Mouse (Mus musculus) thymus, postnatal 4 days (tissue): ENCODE results near the gene Dpp8.
"Not testable (repeated sequence)": the region's sequence is repeated elsewhere in the genome, so short reads cannot be mapped to it uniquely, and the experiment has no call there.

ENCODE experiments used
- DNase-seq: peaks from one replicate; pipeline ENCODE4 v3.0.0; 2021

Gene Dpp8

DNA sequence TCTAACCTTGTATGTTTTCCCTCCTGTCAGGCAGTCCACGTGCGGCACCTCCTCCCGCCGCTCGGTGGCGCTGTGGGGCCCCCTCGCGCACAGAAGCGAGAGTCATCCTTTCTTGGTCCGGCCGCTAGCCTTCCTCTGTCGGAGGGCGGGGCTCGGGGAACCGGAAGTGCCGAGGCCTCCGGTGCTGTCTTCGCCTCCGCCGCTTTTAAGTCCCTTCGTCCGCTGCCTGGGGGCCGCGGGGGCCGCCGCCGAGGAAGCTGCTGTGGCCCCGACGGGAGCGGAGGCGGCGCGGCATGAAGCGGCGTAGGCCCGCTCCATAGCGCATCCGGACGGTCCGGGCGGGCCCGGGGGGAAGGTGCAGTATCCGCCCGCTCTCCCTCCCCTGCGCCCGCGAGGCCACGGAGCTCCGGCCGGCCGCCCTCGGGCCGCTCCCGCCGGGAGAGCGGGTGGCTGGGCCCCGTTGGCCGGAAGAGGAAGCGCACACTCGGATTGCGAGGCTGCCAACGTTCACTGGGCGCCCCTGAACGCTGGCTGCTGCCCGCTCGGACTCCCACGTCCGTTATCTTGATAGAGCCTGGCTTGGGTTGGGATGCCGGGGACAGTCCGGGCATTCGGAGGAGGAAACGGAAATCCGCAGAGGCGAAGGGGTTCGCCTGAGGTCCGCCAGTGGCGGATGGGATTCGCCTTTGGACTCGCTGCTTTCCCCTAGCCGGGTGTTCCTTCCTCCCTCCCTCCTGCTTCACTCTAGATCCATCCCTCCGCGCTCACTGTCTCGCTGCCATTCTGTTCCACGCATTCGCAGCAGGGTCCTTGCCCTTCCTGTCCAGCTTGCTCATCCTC is at the start of gene Dpp8:
TSS of gene Dpp8 (plus strand) at position 146 of the 840 bp plus-strand sequence.
- DNase-seq: peak; percentile 96

DNA sequence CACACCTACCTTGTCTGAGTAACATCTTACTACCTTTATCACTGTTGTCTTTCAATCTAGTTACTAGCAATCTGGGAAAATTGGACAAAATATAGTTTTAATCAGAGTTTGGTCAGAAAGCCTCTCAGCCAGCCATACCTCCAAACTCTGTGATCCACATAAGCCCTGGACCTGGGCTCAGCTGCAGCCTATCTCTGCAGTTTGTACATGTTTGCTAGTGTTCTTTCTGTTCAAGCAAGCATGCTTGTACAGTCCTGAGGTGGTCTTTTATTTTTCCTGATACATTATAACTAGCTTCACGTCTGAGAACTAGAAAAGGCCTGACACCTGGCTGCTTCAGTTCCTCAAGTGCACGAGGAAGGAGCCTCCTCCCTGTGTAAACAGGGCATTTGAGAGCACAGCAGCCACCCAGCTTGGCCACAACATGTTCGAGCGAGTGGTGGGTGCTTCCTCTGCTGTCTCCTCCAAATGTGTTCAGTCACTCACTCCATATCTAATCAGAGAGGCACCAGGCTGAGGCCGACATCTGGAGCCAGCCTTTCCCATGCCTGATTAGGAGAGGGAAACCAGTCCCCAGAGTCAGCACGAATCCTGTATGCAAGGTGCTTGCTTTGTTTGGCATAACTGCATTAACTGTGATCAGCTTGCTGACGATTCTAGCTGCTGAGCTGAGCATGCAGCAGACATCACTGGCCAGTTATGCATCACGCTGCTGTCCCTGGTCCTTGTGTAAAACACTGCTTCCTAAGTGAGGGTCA is 47.0 kb upstream of the Dpp8 start:
- no peak for DNase-seq

DNA sequence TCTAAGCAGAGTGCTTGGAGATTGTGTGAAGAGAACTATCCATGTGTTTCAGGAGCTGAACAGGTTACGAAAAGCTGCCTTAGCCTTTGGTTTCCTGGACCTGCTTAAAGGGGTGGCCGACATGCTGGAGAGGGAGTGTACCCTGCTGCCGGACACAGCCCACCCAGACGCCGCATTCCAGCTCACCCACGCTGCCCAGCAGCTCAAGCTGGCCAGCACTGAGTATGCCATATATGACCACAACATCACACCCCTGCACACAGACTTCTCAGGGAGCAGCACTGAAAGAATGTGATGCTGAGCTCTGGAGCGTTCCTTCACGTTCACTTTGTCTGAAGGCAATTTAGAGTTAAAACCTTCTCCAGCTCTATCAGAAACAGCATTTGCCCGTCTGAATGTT is 46.4 kb upstream of the Dpp8 start:
- no peak for DNase-seq

DNA sequence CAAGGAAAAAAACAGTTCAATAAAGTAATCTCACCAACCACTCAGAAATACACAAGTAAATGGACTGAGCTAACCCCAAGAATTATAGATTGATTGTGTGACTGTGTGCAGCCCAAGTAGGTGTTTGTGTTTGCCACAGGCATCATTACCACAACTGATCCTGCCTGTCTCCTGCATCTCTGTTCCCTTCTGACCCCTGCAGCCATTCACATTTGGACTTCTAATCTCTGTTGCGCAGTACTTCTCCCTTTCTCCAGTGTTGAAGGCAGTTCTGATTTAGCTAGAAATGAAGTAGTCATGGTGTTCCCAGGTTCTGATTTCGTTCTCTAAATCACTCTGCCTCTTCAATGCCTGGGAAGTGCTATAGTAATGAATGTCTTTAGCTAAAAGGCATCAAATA is 44.6 kb upstream of the Dpp8 start:
- no peak for DNase-seq

DNA sequence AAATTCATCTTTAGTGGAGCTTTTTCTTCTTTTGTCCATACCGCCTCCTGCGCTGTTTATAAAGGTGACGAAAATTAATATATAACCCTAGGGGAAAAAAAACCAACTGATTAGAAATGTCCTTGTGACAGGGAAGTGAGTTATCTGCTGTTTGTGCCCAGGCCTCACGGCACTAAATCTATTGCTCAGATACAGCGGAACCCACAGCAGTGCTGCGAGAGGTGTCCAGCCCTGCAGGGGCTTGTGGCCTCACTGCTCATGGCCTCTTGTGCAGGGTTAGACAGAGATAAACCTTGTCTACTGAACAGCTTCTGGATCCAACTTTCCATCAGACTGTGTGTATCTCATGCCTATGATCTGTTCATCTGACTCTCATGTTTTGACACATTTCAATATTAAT is 43.8 kb upstream of the Dpp8 start:
- no peak for DNase-seq

DNA sequence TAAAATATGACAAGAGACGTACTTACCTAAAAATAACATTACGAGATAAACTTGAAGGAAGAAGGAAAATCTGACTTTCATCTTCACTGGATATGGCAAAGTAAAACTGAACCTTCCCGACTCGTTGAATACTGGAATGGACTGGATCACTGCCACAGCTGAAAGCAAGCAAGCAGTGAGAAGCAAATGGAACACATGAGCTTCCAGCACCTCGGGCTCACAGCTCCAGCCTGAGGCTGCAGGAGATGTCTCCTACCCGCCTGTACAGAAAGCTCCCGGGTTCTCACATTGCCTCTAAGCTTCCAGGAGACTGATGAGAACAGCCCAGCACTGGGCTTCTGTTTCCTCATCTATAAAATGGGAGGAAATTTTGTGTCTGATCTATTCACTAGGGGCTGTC is 41.9 kb upstream of the Dpp8 start:
- no peak for DNase-seq

DNA sequence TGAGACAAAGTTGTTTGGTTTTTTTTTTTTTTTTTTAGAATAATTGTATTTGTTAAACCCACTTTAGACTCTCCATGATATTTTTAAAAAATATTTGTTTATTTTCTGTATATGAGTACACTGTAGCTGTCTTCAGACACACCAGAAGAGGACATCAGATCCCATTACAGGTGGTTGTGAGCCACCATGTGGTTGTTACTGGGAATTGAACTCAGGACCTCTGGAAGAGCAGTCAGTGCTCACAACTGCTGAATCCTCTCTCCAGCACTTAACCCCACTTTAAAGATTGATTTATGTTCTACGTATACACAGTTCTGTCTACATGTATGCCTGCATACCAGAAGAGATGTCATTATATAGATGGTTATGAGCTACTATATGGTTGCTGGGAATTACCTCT is 36.8 kb upstream of the Dpp8 start:
- not testable (repeated sequence) for DNase-seq

DNA sequence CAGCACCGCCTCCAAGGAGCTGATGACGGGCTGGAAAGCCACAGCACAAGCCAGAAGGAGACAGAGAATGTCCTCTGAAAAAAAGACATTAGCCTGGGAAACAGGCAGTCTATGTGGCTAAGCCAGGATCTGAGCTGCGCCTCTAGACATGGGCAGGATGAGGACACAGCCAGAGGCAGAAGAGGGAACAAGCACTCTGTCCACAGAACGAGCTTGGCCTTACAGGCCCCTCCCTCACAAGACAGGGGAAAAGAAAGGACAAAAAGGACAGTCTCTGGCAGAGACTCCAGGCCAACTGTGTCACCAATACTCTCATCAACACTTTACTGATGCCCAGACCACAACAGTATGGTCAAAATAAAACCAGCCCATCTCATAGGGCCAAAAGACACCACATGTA is 30.7 kb upstream of the Dpp8 start:
- no peak for DNase-seq

DNA sequence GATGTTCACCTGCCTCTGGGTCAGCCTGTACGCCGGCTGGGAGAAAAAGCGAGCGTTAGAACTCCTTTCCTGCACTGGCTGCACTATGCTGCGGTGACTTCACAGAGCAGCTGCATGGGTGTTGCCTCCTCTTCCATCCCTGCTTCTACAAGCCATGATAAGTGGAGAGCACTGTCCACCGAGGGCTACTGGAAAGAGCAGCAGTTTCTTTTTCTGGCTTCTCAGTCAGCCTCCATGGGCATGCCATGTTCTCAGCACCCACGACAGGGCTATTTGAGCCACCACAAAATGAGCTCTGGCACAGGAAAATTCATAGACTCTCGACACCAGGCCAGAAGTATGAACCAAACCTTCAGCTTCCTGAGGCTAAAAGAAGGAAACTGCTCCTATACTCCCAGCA is 26.5 kb upstream of the Dpp8 start:
- no peak for DNase-seq

DNA sequence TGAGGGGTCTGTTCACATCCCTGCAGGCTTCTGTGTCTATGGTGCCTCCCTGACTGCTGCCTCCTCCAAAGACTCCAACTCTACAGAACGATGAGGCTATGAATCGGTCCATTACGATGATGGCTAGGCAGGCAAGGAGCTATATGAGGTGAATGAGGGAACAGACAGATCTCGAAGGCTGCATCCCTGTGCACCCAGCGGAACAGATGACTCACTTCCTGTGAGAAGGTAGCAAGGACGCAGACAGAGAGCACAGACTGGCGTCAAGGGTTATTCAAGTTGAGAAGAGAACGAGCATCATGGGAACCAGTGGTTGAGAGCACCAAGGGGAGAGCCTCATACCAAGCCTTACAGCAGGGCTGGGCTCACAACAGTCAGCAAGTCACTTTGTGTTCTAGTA is 21.6 kb upstream of the Dpp8 start:
- DNase-seq: peak; percentile 19

DNA sequence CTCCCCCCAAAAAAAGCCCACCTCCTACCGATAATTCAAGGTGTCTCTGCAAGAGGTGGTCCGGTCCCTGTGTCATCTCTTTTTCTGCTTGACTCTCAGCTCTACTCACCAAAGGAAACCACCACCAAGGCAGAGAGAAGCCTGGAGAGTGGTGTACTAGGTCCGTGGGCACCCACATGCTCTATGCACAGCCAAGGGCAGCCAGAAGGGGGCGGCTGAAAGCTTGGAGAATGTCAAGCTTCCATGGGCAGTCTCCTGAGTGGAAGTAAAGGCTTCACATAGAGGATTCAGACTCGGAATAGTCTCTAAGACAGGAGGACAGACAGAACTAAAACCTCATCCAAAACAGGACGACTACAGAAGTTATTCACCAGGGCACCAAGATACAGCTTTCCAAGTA is 20.9 kb upstream of the Dpp8 start:
- DNase-seq: peak; percentile 63

DNA sequence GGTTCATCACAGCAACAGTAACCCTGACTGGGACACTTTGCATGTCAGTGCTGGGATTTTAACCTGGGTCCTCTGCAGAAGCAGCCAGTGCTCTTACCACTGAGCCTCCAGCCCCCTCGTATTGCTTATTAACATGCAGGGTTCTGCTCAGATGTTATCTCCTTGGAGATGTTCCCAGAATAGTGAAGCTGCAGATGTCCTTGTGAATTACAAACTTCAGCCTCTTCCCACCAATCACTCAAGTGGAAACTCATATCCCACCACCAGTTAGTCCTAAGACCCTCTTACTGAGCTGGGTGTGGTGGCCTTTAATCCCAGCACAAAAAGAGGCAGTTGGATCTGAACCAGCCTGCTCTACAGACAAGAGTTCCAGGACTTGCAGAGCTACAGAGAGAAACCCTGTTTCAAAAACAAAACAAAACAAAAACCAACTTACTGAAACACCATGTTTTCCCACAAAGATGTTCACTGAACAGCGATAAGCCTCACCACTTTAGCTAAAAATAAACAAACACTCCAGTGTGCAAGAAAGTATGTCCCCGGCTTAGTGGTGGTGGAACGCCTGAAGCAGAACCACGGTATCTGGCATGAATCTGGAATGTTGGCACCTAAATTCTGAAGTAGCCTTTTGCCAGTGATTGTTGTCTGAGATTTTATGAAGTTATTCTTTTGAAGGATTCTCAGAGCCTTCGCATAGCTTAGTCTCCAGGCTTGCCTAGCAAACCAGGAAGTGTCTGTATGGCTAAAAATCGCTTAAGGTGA is 16.6 kb upstream of the Dpp8 start:
- no peak for DNase-seq

DNA sequence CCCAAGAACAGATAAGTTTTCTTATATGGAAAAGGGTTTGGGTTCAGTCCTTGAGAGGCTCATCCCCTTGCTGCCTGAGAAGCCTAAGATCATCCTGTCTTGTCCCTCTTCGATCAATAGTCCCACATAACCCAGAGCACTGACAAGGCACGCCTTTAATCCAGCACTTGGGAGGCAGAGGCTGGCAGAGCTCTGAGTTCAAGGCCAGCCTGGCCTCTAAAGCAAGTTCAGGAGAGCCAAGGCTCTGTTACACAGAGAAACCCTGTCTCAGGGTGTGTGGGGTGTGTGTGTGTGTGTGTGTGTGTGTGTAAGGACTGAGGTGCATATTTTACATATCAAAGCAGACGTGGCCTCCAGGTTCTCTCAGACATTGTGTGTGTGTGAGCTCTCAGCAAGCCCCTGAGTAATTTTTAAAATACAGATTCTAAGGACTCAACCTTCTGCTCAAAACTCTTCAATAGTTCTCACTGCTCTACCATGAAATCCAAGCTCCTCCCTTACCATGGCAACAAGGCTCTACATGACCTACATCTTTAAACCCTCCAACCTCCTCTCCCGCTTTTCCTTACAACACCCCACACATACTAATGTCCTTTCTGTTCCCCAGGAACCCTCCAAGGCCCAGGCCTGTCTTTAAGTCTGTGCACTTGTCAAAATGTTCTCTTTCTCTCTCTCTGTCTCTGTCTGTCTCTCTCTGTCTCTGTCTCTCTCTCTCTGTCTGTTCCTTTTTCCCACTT is 15.8 kb upstream of the Dpp8 start:
- no peak for DNase-seq

DNA sequence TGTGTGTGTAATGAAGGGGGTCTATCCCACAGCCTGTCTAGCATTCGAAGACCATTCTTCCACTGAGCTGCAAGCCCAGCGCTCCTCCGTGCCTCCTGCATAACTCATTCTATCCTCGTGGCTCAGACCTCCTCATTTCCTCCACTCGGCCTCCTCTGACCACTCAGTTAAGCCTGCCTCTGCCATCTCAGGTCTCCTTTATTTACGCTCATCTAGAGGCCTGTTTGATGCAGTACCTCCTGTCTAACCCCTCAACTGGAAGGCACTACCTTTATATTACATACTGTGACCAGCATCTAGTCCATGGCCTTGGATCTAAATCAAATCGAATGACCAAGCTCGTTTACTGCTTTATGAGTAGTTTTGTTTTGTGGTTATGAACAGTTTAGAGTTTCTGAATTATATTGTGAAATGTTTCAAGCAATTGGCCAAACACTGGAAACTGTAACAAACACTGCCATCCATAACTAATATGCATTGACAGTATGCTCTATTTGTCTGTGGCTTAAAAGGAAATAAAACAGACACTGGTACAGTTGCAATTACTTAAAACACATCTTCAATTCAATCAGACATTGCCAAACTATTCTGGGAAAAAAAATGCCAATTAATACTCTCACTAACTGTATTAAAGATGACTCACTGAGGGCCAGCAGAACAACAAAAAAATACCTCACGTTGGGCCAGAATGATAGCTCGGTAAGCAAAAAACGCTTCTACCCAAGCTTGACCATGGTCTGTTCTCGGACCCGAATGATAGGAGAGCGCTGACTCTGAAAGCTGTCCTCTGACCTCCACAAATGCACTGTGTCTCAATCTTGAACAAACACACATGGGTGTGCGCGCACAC is 15.0 kb upstream of the Dpp8 start:
- no peak for DNase-seq

DNA sequence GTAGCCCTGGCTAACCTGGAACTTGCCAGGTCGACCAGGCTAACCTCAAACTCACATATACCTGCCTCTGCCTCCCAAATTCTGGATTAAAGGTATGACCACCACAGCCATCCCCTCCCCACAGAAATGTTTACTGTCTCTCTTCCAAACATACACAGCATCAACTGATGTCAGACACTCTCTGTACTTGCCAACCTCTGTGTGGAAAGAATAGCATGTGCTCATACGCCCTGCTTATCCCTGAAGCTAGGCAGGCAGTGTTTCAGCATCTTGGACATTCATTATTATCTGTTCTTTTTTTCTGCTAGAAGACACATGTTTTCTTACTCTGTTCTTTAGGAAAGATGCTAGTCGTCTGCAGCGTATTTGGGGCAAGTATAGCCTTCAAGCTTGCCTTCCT is 14.3 kb upstream of the Dpp8 start:
- DNase-seq: no peak

DNA sequence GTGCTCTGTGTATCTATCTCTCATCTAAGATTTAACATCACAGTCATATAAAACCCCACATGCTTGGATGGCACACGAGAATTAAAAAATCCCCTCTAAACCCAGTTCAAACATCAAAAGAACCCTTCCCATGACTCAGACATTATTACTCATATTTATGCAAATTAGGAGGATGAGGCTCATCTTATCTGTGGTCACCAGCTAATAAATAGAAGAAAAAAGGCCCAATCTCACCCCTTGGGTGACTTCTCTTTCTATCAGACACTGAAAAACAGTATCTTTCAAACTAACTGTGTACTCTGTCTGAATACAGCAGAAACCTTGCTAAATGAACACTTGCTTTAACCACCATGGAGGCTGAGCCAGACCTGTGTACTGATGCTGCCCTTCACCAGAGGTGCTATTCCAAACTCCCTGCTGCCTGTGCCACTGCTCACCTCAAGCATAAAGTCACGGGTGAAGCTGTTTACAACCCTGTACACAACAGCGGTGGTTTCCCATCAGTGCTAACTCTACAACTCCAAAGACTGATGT is 13.6 kb upstream of the Dpp8 start:
- no peak for DNase-seq

DNA sequence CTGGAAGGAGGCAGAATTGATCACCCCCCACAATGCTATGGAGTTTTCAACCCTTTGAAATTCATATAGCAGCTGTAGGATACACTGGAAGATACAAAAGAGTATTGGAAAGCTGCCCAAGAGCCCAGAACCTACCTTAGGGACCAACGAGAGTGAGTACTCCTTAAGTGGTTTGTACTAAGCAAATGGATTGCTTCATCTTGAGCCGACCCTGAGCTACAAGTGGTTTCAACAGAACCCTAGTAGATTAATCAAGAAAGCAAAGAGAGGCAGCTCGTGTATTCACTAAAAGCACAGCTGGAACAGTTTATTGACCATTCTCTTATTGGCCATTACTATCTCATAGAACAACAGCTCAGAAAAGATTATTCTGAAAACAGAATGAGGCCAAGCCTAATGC is 13.1 kb upstream of the Dpp8 start:
- no peak for DNase-seq

DNA sequence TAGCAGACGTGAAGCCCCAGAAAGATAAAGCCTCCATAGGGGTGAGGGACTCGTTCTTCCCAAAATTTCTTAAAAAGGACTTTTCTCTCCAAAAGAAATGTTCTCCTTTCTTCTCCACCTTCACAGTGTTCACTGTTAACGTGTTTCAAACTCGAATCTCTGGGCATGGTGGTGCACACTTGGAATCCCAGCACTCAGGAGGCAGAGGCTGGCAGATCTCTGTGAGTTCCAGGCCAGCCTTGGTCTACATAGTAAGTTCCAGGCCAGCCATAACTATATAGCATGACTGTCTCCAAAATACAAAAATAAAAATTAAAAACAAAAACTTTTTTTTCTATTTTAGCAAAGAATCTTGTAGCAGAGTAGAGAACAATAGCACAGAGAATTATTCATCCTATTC is 12.1 kb upstream of the Dpp8 start:
- no peak for DNase-seq

DNA sequence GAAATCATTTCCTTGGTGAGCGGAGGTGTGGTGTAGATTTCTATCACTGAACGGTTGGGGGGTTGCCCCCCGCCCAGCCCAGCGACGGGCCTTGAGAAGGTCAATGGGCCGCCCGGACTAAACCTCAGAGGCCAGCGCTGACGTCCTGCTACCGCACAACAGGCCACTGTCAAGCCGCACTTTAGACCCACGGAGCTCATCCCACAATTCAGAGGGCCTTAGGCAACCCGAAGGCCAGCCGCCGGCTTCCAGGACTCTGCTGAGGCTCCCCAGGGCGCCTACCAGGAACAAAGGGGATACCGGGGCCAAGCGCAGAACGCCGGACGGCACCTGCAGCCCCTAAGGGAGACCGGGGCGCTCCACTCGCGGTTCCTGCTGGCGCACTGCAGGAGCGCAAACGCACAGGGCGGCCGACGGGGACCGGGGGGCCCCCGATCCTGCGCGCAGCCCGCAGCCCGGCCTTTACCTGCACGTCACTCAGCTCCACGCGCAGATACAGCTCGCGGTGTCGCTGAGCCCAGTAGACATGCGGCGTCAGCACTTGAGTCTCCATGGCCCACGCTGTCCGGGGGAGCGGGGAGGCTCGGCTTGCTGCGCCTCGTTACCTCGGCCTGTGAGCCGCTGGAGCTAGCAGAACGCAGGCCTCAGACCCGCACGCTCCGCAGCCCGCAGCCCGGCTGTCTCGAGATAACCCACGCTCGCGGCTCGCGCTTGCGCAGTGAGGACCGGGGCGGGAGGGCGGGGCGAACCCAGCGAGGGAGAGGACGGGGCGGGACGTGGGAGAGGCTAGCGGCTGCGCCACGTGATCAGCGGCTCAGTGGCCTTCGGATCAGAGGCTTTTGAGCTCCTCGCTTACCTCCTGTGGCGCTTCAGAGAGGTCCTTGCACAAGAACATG is 11.0 kb upstream of the Dpp8 start, which contains the start of gene Hacd3:
TSS of gene Hacd3 (minus strand) at position 703 of the 896 bp plus-strand sequence.
- DNase-seq: peak; percentile 90

DNA sequence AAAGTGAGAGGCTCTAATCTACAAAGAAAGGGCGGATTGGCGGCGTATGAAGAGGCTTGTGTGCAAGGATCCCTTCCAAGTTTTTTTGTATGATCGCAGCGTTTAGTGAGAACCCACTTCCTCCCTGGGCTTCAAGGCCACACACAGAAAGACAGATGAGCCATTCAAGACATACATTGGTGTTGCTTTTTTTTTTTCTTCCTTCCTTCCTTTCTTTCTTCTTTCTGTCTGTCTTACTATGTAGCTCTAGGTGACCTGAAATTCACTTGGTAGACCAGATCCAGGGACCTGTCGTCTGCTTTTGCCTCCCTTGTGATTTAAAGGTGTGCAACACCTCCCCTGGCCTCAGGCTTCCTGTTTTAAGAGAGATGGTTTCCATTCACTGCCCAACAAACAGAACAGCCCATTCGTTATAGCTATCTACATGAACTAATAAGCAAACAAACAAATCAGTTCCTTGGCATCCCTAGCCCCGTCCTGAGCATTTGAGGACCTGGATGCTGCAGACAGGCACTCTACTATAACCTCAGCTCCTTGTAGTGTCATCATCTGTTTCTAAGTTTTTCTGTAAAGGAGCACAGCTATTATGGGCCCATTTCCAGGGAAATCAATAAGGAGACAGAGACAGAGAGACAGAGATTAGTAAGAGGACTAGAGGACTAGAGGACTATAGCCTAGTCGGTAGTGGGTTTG is 10.2 kb upstream of the Dpp8 start:
- DNase-seq: peak; percentile 32
